Mouse (Mus musculus) hindbrain, embryonic 15.5 days (tissue): ENCODE results near the gene Slc35e4. TPM values are rescaled to one million over a fixed set of nuclear protein-coding genes. Genes with fewer than 3 reads are reported as not detected.
"Not testable (repeated sequence)": the region's sequence is repeated elsewhere in the genome, so short reads cannot be mapped to it uniquely, and the experiment has no call there.

ENCODE experiments used
- ATAC-seq: fragments of 200-750 bp; cut with Nextera tagmentation; 2 replicates; pipeline ENCODE4 v1.8.0; 2017; ENCODE audit warnings: low read depth, moderate number of reproducible peaks, moderate TSS enrichment; ENCODE audit not compliant: low FRiP score
- H3K27ac ChIP-seq: fragments of 300-500 bp; sonication (generic); replicated peaks from 2 replicates; pipeline ENCODE4 v1.5.1; 2015; ENCODE audit warnings: mild to moderate bottlenecking, inconsistent platforms
- H3K27me3 ChIP-seq: fragments of 300-500 bp; sonication (generic); 2 replicates; pipeline ENCODE4 v1.6.1; 2015; ENCODE audit warnings: control low read depth, inconsistent platforms
- H3K36me3 ChIP-seq: fragments of 300-500 bp; sonication (generic); 2 replicates; pipeline ENCODE4 v1.6.1; 2015; ENCODE audit warnings: control low read depth, inconsistent platforms
- H3K4me1 ChIP-seq: fragments of 300-500 bp; sonication (generic); replicated peaks from 2 replicates; pipeline ENCODE4 v1.6.1; 2015; ENCODE audit warnings: control low read depth, inconsistent platforms
- H3K4me2 ChIP-seq: fragments of 300-500 bp; sonication (generic); 2 replicates; pipeline ENCODE4 v1.6.1; 2015; ENCODE audit warnings: moderate library complexity, mild to moderate bottlenecking, inconsistent platforms
- H3K4me3 ChIP-seq: fragments of 300-500 bp; sonication (generic); 2 replicates; pipeline ENCODE4 v1.5.1; 2015; ENCODE audit warnings: mild to moderate bottlenecking, inconsistent platforms
- H3K9ac ChIP-seq: fragments of 300-500 bp; sonication (generic); 2 replicates; pipeline ENCODE4 v1.6.1; 2015; ENCODE audit warnings: inconsistent platforms
- H3K9me3 ChIP-seq: fragments of 300-500 bp; sonication (generic); 2 replicates; pipeline ENCODE4 v1.6.1; 2016; ENCODE audit warnings: control low read depth, inconsistent platforms
- WGBS: fragments of 180-500 bp; shearing (Covaris S2); methylation state at CpG from one replicate; pipeline ENCODE4 v1.1.7; 2015; 5-methylcytosine and 5-hydroxymethylcytosine counted together
- polyA plus RNA-seq: library from polyadenylated mRNA; unstranded; fragments of >200 nt; fragmentation: Nextera tagmentation; extraction: Ambion mirVana; gene quantifications from 2 replicates; pipeline ENCODE4 v1.2.1, GENCODE M21; 2015

The Slc35e4 gene
- polyA plus RNA-seq, 1 experiment from 2014 or later, result 20.3 TPM

GRCm38 (mm10) chr11:3912875-3913271, 1.6 kb downstream of the Slc35e4 start:
- Histone ChIP-seq H3K4me2 (peak overlapping the region; percentile 74), H3K4me1 (peaks cover 53% of the 10 kb centered on the region), H3K27me3 (no peaks in the 10 kb centered on the region), H3K27ac (peak overlapping the region; percentile 72), H3K4me3 (peak overlapping the region; percentile 54), H3K9me3 (no peaks in the 10 kb centered on the region), H3K9ac (peak overlapping the region; percentile 53), H3K36me3 (no peaks in the 10 kb centered on the region)
- 2% methylated on average over 16 of the region's 16 CpGs for WGBS
- peak; percentile 5; the same call in 1 of the 2 replicates for ATAC-seq

DNA sequence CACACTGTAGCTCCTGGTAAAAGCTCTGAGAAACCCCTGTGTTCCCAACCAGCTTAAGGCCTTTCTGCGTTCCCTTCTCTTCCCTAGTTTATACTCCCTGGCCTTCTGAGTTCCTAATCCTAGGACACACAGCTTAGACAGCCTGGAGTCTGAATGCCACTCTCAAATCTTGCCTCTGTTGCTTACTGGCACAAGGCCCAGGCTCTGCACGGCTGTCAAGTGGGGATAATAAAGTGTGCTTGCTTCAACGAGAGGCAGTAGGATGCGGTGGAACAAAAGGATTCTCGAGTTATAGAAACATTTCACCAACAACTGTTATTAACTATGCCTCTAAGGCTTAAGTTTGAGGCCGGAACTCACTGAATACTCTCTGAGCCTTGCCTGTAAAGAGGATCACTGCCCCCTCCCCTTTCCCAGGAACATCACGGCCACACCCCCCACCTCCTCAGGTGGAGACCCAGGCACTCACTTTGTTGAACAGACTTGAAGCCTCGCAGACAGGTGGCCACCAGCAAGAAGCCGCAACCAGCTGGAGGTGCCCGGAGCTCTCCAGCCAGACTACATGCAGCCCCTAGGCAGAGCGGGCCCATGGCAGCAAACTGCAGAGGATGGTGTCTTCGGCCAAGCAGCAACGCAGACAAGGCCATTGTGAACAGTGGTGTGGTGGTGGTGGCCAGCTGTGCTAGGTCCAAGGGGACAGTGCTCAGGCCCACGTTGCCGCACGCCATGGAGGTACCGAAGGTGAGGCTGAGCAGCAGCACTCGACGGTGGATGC, 2.2 kb downstream of the Slc35e4 start:
- WGBS, result 11% methylated on average over 19 of the region's 19 CpGs
- Histone ChIP-seq H3K9ac (peak overlapping the region; percentile 53), H3K4me2 (peak overlapping the region; percentile 74), H3K9me3 (no peaks in the 10 kb centered on the region), H3K27ac (peak overlapping the region; percentile 72), H3K36me3 (peaks cover 2% of the 10 kb centered on the region), H3K27me3 (no peaks in the 10 kb centered on the region), H3K4me1 (peaks cover 53% of the 10 kb centered on the region), H3K4me3 (peak overlapping the region; percentile 54)
- peak; percentile 19 for ATAC-seq

DNA sequence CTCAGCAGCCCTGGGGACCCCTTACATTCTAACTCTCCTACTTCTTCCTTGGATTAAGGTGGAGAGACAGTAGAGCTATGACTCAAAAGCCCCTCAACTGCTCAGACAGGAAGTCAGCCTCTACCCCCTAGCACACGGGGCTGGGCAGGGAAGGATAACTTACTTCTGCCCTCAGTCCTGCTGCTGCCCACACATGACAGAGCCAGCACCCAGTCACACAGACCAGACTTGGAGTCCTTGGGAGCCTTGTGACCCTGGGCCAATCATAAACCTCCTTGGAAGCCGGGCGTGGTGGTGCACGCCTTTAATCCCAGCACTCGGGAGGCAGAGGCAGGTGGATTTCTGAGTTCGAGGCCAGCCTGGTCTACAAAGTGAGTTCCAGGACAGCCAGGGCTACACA, 3.0 kb downstream of the Slc35e4 start:
- Histone ChIP-seq H3K4me3 (peak overlapping the region; percentile 54), H3K4me2 (peak overlapping the region; percentile 74), H3K4me1 (peaks cover 53% of the 10 kb centered on the region), H3K9ac (peak overlapping the region; percentile 20; the same call in 1 of the 2 replicates)
- H3K36me3 ChIP-seq, ATAC-seq, H3K27ac ChIP-seq, H3K27me3 ChIP-seq, H3K9me3 ChIP-seq: not testable (repeated sequence)
- WGBS, result 83% methylated on average over 6 of the region's 6 CpGs

GRCm38 (mm10) chr11:3910513-3911310, 3.8 kb downstream of the Slc35e4 start:
- H3K4me2 ChIP-seq, result peak overlapping the region; percentile 74
- peaks cover 53% of the 10 kb centered on the region for H3K4me1 ChIP-seq
- 58% methylated on average over 5 of the region's 5 CpGs for WGBS
- H3K27me3 ChIP-seq, result no peaks in the 10 kb centered on the region
- peak overlapping the region; percentile 20; the same call in 1 of the 2 replicates for H3K9ac ChIP-seq
- no peak overlapping the region for H3K27ac ChIP-seq
- peak overlapping the region; percentile 54 for H3K4me3 ChIP-seq
- ATAC-seq, result no peak
- no peaks in the 10 kb centered on the region for H3K9me3 ChIP-seq
- H3K36me3 ChIP-seq, result peaks cover 9% of the 10 kb centered on the region

- no peaks in the 10 kb centered on the region for H3K9me3 ChIP-seq
- peak overlapping the region; percentile 20 for H3K4me2 ChIP-seq
- ATAC-seq, result no peak
- H3K4me3 ChIP-seq, result no peak overlapping the region
- WGBS, result 90% methylated on average over 4 of the region's 4 CpGs
- H3K27me3 ChIP-seq, result no peaks in the 10 kb centered on the region
- no peak overlapping the region for H3K9ac ChIP-seq
- H3K4me1 ChIP-seq, result peaks cover 48% of the 10 kb centered on the region
- H3K36me3 ChIP-seq, result peaks cover 9% of the 10 kb centered on the region
- no peak overlapping the region for H3K27ac ChIP-seq
Observed at GRCm38 (mm10) chr11:3909236-3909635, 5.2 kb downstream of the Slc35e4 start.

- 86% methylated on average over 1 of the region's 1 CpGs for WGBS
- Histone ChIP-seq H3K27me3 (no peaks in the 10 kb centered on the region), H3K4me1 (peaks cover 31% of the 10 kb centered on the region), H3K9me3 (no peaks in the 10 kb centered on the region), H3K36me3 (peaks cover 11% of the 10 kb centered on the region), H3K4me3 (no peak overlapping the region), H3K27ac (no peak overlapping the region), H3K9ac (no peak overlapping the region), H3K4me2 (no peak overlapping the region)
- ATAC-seq, result no peak
Observed at GRCm38 (mm10) chr11:3905446-3905845, 9.0 kb downstream of the Slc35e4 start.

- Histone ChIP-seq H3K9ac (no peak overlapping the region), H3K4me1 (peaks cover 24% of the 10 kb centered on the region), H3K4me2 (no peak overlapping the region), H3K36me3 (peaks cover 11% of the 10 kb centered on the region), H3K4me3 (no peak overlapping the region), H3K27ac (no peak overlapping the region), H3K9me3 (no peaks in the 10 kb centered on the region), H3K27me3 (no peaks in the 10 kb centered on the region)
- 88% methylated on average over 6 of the region's 6 CpGs for WGBS
- no peak for ATAC-seq
Observed at GRCm38 (mm10) chr11:3904673-3905072, 9.8 kb downstream of the Slc35e4 start.

DNA sequence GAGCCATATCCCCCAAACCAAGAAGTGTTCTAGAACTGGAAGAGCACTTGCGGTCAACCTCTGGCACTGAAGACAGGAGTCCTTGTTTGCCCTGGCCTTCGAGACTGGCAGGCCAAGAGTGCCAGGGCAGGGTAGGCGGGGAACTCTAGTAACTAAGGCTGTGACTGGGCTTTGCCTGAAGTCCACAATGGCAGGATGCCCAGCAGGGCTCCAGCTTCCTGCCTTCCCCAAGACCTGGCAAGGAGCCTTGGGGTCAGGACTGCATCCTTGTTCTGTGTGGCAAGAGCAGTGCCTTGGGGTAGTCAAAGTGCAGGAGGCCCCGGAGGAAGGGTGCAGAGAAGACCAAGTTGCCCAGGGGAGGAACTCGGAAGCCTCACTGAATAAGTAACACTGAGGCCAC, 11.4 kb downstream of the Slc35e4 start:
- 0 out of 2 replicates have a peak, but pooled peaks have one; percentile 25 for ATAC-seq
- Histone ChIP-seq H3K4me1 (peaks cover 19% of the 10 kb centered on the region), H3K27me3 (no peaks in the 10 kb centered on the region), H3K4me3 (no peak overlapping the region), H3K36me3 (peaks cover 18% of the 10 kb centered on the region), H3K9me3 (no peaks in the 10 kb centered on the region), H3K9ac (no peak overlapping the region), H3K4me2 (no peak overlapping the region), H3K27ac (no peak overlapping the region)
- 69% methylated on average over 5 of the region's 5 CpGs for WGBS

DNA sequence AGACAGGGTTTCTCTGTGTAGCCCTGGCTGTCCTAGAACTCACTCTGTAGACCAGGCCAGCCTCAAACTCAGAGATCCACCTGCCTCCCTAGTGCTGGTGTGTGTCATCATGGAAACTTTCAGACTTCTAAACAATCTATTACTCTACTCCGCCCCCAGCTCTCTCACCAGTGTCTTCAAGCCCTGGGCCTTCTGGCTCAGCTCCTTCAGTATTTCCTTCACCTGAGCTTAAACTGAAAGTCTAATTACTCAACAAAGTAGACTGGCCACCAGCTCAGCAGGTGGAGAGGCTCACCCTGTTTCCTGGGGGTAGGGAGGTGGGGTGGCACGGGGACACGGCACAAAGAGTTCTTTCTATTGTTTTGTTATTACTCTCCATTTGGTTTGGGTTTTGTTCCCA, 11.9 kb downstream of the Slc35e4 start:
- Histone ChIP-seq H3K4me3 (no peak overlapping the region), H3K4me1 (peaks cover 19% of the 10 kb centered on the region), H3K9ac (no peak overlapping the region), H3K36me3 (peaks cover 18% of the 10 kb centered on the region), H3K9me3 (no peaks in the 10 kb centered on the region), H3K27ac (no peak overlapping the region), H3K27me3 (no peaks in the 10 kb centered on the region), H3K4me2 (no peak overlapping the region)
- ATAC-seq, result no peak
- 88% methylated on average over 3 of the region's 3 CpGs for WGBS

DNA sequence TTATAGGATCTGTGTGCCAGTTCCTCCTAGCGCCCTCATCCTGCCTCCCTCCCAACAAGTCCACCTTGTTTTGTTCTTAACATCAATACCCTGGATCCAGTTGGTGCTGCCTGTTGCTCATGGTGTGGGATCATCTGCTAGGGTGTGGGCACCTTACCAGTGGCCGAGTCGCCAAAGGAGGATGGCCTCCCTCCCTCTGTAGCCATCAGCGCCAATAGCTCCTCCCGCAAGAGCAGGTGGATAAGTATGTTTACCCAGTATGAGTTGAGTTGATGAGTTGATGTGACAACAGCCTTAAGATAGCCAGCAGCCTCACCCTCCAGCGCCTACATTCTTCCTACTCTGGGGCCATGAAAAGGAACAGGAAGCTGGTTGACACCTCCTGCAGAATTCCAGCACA, 14.2 kb downstream of the Slc35e4 start:
- peaks cover 16% of the 10 kb centered on the region for H3K36me3 ChIP-seq
- H3K27ac ChIP-seq, result no peak overlapping the region
- no peak for ATAC-seq
- no peaks in the 10 kb centered on the region for H3K27me3 ChIP-seq
- H3K4me3 ChIP-seq, result no peak overlapping the region
- no peaks in the 10 kb centered on the region for H3K9me3 ChIP-seq
- no peak overlapping the region for H3K9ac ChIP-seq
- no peak overlapping the region for H3K4me2 ChIP-seq
- H3K4me1 ChIP-seq, result peaks cover 21% of the 10 kb centered on the region
- 90% methylated on average over 6 of the region's 6 CpGs for WGBS

- ATAC-seq, result no peak
- WGBS, result 85% methylated on average over 1 of the region's 1 CpGs
- no peak overlapping the region; the same call in 1 of the 2 replicates for H3K4me2 ChIP-seq
- H3K9ac ChIP-seq, result no peak overlapping the region
- H3K27me3 ChIP-seq, result no peaks in the 10 kb centered on the region
- H3K4me1 ChIP-seq, result peaks cover 17% of the 10 kb centered on the region
- H3K4me3 ChIP-seq, result no peak overlapping the region
- H3K27ac ChIP-seq, result no peak overlapping the region
- no peaks in the 10 kb centered on the region for H3K9me3 ChIP-seq
- H3K36me3 ChIP-seq, result peaks cover 14% of the 10 kb centered on the region
Observed at GRCm38 (mm10) chr11:3895933-3896332, 18.5 kb downstream of the Slc35e4 start.

GRCm38 (mm10) chr11:3895458-3895857, 19.0 kb downstream of the Slc35e4 start:
- Histone ChIP-seq H3K36me3 (peaks cover 14% of the 10 kb centered on the region), H3K27me3 (no peaks in the 10 kb centered on the region), H3K4me2 (peak overlapping the region; percentile 83), H3K27ac (peak overlapping the region; percentile 77), H3K9me3 (no peaks in the 10 kb centered on the region), H3K4me1 (peaks cover 17% of the 10 kb centered on the region), H3K9ac (peak overlapping the region; percentile 48), H3K4me3 (peak overlapping the region; percentile 49)
- WGBS, result 4% methylated on average over 10 of the region's 10 CpGs
- no peak for ATAC-seq
